13 mouse cellular contexts compared by ENCODE assay signal in the genomic region with DNA sequence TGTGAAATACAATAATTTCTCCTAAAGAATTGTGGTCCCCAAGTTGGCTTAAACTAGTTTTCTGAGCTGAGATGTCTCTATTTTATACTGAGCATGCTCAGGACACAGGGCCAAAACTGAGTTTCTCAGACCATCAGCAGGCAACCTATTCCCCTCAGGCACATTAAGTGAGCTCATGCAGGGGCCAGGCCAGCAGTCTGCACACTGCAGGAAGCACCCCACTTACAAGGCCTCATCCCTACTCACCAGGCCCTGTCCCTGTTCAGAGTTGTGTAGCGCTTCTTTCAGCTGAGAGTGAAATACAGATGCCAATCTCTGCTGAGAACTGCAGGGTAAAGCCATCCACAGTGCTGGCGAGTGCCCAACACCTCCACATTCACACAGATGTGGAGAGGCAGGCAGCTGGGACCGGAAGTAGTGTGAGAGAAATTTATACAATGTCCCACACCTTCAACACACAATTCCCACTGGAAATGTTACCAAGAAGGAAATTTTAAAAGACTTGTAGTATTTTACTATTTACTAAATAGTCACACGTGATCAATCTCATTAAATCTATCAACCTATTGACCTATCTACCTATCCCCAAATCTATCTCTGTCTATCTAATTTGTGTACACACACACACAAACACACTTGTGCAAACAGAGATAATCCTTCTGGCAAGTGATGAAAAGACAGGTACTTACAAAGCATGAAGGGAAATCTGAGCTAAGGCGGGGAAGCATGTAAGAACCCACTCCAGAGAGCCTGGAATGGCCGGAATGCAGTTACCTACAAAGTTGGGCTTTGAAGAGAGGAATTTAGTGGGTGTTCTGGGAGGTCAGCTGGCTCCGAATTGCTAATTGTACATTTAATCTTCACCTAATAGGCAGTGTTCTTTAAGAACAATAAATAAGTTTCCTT. TPM values are rescaled to one million over a fixed set of nuclear protein-coding genes. Genes with fewer than 3 reads are reported as not detected.
DNase-seq lines count a peak whose midpoint lies in the region; ATAC-seq and TF ChIP-seq lines count a peak whose summit lies in the region.
"Had no signal": no experiment of that assay in that cellular context is flagged by ENCODE, and none has a peak within 500 bp of the region (broad histone marks: within the 10 kb centered on the region; RNA-seq: fewer than 3 reads in every experiment).

No protein-coding gene starts in this region.

- WGBS in liver, adult 2 months, result 36% methylated on average over 7 of the region's 7 CpGs
- 54% methylated on average over 7 of the region's 7 CpGs for WGBS in intestine, postnatal 0 days
- WGBS in midbrain, postnatal 0 days, result 86% methylated on average over 7 of the region's 7 CpGs

- H3K4me2 ChIP-seq in intestine, postnatal 0 days (replicated peaks; ENCODE audit: low read depth), result peak overlapping the region; percentile 6; the same call in 1 of the 2 replicates
- no peak overlapping the region for H3K4me2 ChIP-seq in midbrain, postnatal 0 days (ENCODE audit: low read depth, low read length, poor library complexity, severe bottlenecking)
- H3K4me2 ChIP-seq: hindbrain, embryonic 15.5 days had no signal

- peaks cover 30% of the 10 kb centered on the region; the same call in 1 of the 2 replicates for H3K79me2 ChIP-seq in liver, adult 2 months (ENCODE audit: control insufficient read depth, insufficient read depth, low read length)

- H3K36me3 ChIP-seq in liver, adult 2 months (ENCODE audit: control insufficient read depth, insufficient read depth, low read length), result no peaks in the 10 kb centered on the region
- H3K36me3 ChIP-seq in intestine, postnatal 0 days (ENCODE audit: control insufficient read depth, insufficient read depth), result no peaks in the 10 kb centered on the region
- H3K36me3 ChIP-seq in midbrain, postnatal 0 days (ENCODE audit: insufficient read depth, low read length), result no peaks in the 10 kb centered on the region
- H3K36me3 ChIP-seq: hindbrain, embryonic 15.5 days had no signal

- no peak overlapping the region for H3K9ac ChIP-seq in liver, adult 2 months (ENCODE audit: low read depth, low read length)
- H3K9ac ChIP-seq in intestine, postnatal 0 days (ENCODE audit: low read depth, low read length), result no peak overlapping the region
- no peak overlapping the region for H3K9ac ChIP-seq in midbrain, postnatal 0 days (replicated peaks; ENCODE audit: low read length, poor library complexity, severe bottlenecking)
- H3K9ac ChIP-seq: hindbrain, embryonic 15.5 days had no signal

- no peak for TF ChIP-seq CTCF in liver, adult 2 months (IDR thresholded peaks at IDR 0.05; ENCODE audit: low read depth, low read length)
- no peak for TF ChIP-seq CTCF in intestine, postnatal 0 days (IDR thresholded peaks at IDR 0.05; ENCODE audit: low read depth)
- TF ChIP-seq CTCF in midbrain, postnatal 0 days (IDR thresholded peaks at IDR 0.05), result no peak

- DNase-seq in liver, adult 2 months (ENCODE audit: extremely low read depth, low read depth, low spot score), result peak; percentile 82
- no peak for DNase-seq in liver
- peak; percentile 24 for DNase-seq in lung, postnatal 10 days
- no peak for DNase-seq in ovary, postnatal 14 days (ENCODE audit: low spot score)
- no peak for DNase-seq in midbrain, postnatal 0 days (ENCODE audit: low spot score)
- DNase-seq in retina, embryonic 14.5 days (ENCODE audit: low spot score), result no peak
- DNase-seq: adrenal gland, postnatal 25 days; right cerebral cortex, adult 18-20 months had no signal

- no peak for TF ChIP-seq POLR2A in liver, adult 2 months (IDR thresholded peaks at IDR 0.05; ENCODE audit: extremely low read depth, insufficient read depth, low read length)

- ATAC-seq in intestine, postnatal 0 days, result no peak
- ATAC-seq in midbrain, postnatal 0 days (ENCODE audit: low FRiP score), result no peak
- ATAC-seq: forebrain, embryonic 16.5 days had no signal

- no peaks in the 10 kb centered on the region for H3K9me3 ChIP-seq in intestine, postnatal 0 days (ENCODE audit: control insufficient read depth)
- H3K9me3 ChIP-seq in midbrain, postnatal 0 days (ENCODE audit: low read length), result no peaks in the 10 kb centered on the region
- H3K9me3 ChIP-seq: hindbrain, embryonic 15.5 days had no signal

- no peaks in the 10 kb centered on the region for H3K27me3 ChIP-seq in liver, adult 2 months (ENCODE audit: control insufficient read depth, insufficient read depth, low read length)
- H3K27me3 ChIP-seq in intestine, postnatal 0 days (replicated peaks; ENCODE audit: control insufficient read depth, insufficient read depth, low read length), result no peaks in the 10 kb centered on the region
- H3K27me3 ChIP-seq in midbrain, postnatal 0 days (ENCODE audit: insufficient read depth, low read length), result no peaks in the 10 kb centered on the region
- H3K27me3 ChIP-seq: hindbrain, embryonic 15.5 days had no signal

- H3K4me3 ChIP-seq in liver, adult 2 months (ENCODE audit: insufficient read depth, low read depth, low read length), result no peak overlapping the region
- H3K4me3 ChIP-seq in intestine, postnatal 0 days (ENCODE audit: low read depth, low read length), result no peak overlapping the region
- no peak overlapping the region for H3K4me3 ChIP-seq in midbrain, postnatal 0 days (ENCODE audit: low read depth, low read length)
- H3K4me3 ChIP-seq: hindbrain, embryonic 15.5 days had no signal

- H3K27ac ChIP-seq in liver, adult 2 months (replicated peaks; ENCODE audit: insufficient read depth, low read depth, low read length), result peak overlapping the region; percentile 46
- peak overlapping the region; percentile 74 for H3K27ac ChIP-seq in intestine, postnatal 0 days (ENCODE audit: low read depth, low read length)
- no peak overlapping the region for H3K27ac ChIP-seq in midbrain, postnatal 0 days (ENCODE audit: low read depth, low read length)
- H3K27ac ChIP-seq: hindbrain, embryonic 15.5 days had no signal

- H3K4me1 ChIP-seq in liver, adult 2 months (ENCODE audit: control insufficient read depth, insufficient read depth, low read length), result peaks cover 6% of the 10 kb centered on the region
- H3K4me1 ChIP-seq in intestine, postnatal 0 days (replicated peaks; ENCODE audit: control insufficient read depth, insufficient read depth, low read length), result peaks cover 11% of the 10 kb centered on the region
- no peaks in the 10 kb centered on the region for H3K4me1 ChIP-seq in midbrain, postnatal 0 days (ENCODE audit: insufficient read depth, low read length)

RNA-seq across cellular contexts. Expression of a gene that starts 22.9 kb away (rescaled TPM):
- 8.3 and 8.6 TPM in 2 replicates for total RNA-seq in liver, adult 2 months (2014; rRNA removed)
- 14.1 and 14.7 TPM in 2 replicates for polyA plus RNA-seq in liver, adult 2 months (2012; rRNA removed)
- 6.6 and 6.8 TPM in 2 replicates for polyA plus RNA-seq in intestine, postnatal 0 days (2015; fragmentation: Nextera tagmentation; extraction: Ambion mirVana)
- total RNA-seq in midbrain, postnatal 0 days (2014; rRNA removed), result 51.5 and 55.6 TPM in 2 replicates
- 16.5 and 16.9 TPM in 2 replicates for polyA plus RNA-seq in midbrain, postnatal 0 days (2015; fragmentation: Nextera tagmentation; extraction: Ambion mirVana)
- total RNA-seq: common myeloid progenitor, adult 5-6 weeks; granulocyte monocyte progenitor cell, adult 5-6 weeks had no signal

Comparison
In these comparisons a context has a peak if more than half of its experiments do, and no peak if none do; other contexts are left out.
1. DNase-seq: peak in liver, adult 2 months (single experiment) and lung, postnatal 10 days (single experiment); none in liver (single experiment), ovary, postnatal 14 days (single experiment), midbrain, postnatal 0 days (single experiment) and retina, embryonic 14.5 days (single experiment).